Mouse (Mus musculus): ENCODE measurements at regions not wholly inside any gene's neighbourhood (a gene's known extent, or its start where the extent isn't known, plus 50 kb on each side); places are given as distances from the start of the nearest gene placed in this dataset.

DNA sequence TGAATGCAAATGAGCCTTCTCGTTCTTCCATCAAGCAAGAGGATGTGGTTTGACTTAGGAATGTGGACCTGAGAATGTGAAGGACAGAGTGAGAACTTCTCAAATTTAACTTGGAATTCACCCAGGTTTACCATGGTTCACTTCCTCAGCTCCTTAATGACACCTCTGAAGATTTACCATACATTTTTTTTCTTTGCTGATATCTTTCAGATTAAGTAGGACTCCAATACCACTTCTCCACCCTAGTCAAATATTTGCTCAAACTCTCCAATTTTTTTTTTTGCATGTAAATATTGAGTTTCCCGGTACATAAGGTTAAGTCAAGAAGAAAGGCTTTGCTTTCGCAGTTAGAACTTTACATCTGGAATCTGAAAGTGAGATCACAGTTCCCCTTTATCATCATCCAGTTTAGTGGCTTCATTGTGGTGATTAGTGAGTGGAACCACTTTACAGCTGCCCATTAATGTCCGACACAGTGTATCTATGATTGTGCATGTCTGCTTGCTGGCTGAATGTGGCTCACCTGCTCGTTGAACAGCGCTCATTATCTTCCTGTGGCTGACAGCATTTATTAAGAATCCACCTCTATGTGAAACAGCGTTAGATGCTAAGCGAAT lies 446.0 kb upstream of the Adam34 start:
- in situ Hi-C loops (cut with MboI, MseI): no loop called here

DNA sequence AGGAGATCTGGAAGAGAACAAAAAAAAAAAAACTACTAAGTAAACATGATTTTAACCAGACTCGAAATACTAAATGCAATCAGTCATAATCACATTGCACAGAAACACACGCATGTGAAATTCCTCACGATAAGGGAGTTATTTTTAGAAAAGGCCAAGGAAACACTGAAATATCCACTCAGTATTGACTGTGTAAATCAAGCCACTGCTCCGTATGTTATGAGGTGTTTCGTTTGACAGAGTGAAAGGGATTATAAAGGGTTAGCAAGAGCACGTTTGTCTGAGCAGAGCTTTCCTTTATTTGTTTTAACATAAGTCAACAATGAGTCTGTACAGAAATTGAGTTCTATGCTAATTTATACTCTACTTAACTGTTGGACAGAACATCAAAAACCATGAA lies 455.3 kb upstream of the Adam34 start:
- in situ Hi-C loops (cut with MboI, MseI): no loop called here

- in situ Hi-C loops (cut with MboI, MseI): no loop called here
These were observed 467.2 kb upstream of the Adam34 start for GRCm38 (mm10) chr8:44177016-44177415.

- in situ Hi-C loops (cut with MboI, MseI): no loop called here
These were observed 492.4 kb upstream of the Adam34 start for GRCm38 (mm10) chr8:44202228-44202627.

GRCm38 (mm10) chr8:44206391-44207170 lies 496.7 kb upstream of the Adam34 start:
- in situ Hi-C loops (cut with MboI, MseI): no loop called here

GRCm38 (mm10) chr8:44222346-44222745 lies 512.5 kb upstream of the Adam34 start:
- in situ Hi-C loops (cut with MboI, MseI): no loop called here

DNA sequence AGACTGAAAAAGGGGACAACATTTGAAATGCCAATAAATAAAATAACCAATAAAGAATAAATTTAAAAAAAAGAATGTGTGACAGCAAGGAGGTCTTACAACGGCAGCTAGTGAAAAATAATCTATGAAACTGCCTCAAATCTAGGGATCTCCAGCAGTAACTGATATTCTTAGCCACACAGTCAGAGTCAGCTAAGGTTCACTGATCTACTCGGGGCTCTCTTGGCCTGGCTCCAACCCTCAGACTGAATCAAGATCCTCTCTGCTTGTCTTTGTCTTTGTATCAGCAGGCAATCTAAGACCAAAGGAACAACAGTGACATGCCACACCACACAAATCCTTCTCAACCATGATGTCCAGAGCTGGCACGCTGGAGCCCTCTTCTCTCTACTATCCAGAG lies 542.5 kb upstream of the Adam34 start:
- in situ Hi-C loops (cut with MboI, MseI): no loop called here

- in situ Hi-C loops (cut with MboI, MseI): no loop called here
These were observed 547.2 kb upstream of the Adam34 start for GRCm38 (mm10) chr8:44257051-44257450.

DNA sequence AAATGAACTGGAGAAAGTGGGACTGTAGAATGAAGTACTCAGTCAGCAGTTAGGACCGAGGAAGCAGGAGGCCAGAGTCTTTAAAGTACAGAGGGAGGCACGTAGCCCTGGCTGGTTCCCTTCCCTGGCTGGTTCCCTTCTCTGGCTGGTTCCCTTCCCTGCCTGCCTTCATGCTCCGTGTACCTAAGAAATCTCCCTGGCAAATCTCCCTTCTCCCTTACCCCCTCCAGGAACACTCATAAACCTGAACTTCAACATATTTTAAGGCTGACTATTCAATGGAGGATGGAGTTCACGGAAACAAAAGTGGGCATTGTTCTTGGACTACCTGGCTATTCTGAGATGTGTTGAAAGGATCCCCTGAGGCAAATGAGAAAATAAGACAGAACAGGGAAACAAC lies 551.2 kb upstream of the Adam34 start:
- in situ Hi-C loops (cut with MboI, MseI): no loop called here

- in situ Hi-C loops (cut with MboI, MseI): no loop called here
These were observed 563.5 kb upstream of the Adam34 start for GRCm38 (mm10) chr8:44273300-44273699.

DNA sequence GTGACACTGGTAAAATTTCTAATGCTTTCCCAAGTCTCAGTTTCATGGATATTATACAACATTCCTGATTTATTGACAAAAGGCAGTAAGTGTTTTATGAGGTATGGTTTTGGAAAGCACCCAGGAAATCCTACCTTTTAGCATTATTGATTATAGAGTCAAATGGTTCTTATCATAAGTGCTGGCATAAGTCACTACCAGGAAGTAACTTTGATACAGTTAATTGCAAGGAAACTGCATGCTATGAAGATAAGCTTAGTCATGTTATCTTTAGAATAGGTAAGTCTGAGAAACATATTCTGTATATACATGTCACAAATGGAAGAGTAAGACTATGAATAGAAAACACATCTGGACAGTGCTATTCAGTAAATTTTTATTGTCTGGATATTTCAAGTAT lies 608.4 kb upstream of the Adam34 start:
- in situ Hi-C loops (cut with MboI, MseI): loop anchor here (10.0 kb wide), 1 partner anchor 1913 kb away; no protein-coding TSS in a partner anchor

- in situ Hi-C loops (cut with MboI, MseI): no loop called here
These were observed 600.8 kb upstream of the Fat1 start for GRCm38 (mm10) chr8:44334323-44334993.

- in situ Hi-C loops (cut with MboI, MseI): no loop called here
These were observed 591.8 kb upstream of the Fat1 start for GRCm38 (mm10) chr8:44343401-44343800.

- in situ Hi-C loops (cut with MboI, MseI): no loop called here
These were observed 591.3 kb upstream of the Fat1 start for GRCm38 (mm10) chr8:44343924-44344323.

- in situ Hi-C loops (cut with MboI, MseI): no loop called here
These were observed 587.8 kb upstream of the Fat1 start for GRCm38 (mm10) chr8:44347412-44347811.

GRCm38 (mm10) chr8:44373987-44374386 lies 561.3 kb upstream of the Fat1 start:
- in situ Hi-C loops (cut with MboI, MseI): no loop called here

- in situ Hi-C loops (cut with MboI, MseI): no loop called here
These were observed 557.5 kb upstream of the Fat1 start for GRCm38 (mm10) chr8:44377731-44378130.

DNA sequence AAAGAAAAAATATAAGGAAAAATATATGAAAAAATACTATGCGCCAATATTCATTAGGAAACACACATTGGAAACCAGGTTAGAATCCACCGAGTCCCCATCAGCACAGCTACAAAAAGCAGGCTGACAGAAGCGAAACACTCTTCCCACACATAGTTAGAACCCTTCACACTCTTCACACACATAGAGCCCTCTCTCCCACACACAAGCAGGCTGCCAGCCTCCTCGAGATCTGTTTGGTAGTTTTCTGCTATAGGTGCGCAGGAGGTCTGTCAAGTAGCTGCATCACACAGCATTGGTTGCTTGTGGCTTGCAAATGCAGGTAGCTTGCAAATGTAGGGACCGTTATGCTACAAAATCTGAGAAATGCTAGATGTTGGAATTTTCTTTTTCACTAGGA lies 526.8 kb upstream of the Fat1 start:
- in situ Hi-C loops (cut with MboI, MseI): no loop called here

GRCm38 (mm10) chr8:44410261-44410660 lies 525.0 kb upstream of the Fat1 start:
- in situ Hi-C loops (cut with MboI, MseI): no loop called here

DNA sequence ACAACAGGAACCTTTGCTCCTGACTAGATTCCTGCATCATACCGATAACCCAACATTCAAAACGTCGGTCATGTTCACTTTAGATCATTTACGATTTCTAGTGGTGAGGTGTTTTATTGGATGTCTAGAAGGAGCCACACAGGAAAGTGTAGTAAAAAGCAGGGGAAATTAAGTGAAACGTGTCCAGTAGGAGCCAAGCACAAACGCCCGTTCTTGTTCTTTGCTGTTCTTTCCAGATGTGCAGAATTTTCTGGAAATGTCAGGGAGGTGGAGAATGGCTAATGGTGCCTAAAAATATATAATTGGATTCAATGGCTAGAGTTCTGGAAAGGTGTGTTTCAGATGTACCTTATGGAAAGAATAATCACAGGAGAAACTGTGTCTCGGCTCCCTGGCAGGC lies 517.2 kb upstream of the Fat1 start:
- in situ Hi-C loops (cut with MboI, MseI): no loop called here

DNA sequence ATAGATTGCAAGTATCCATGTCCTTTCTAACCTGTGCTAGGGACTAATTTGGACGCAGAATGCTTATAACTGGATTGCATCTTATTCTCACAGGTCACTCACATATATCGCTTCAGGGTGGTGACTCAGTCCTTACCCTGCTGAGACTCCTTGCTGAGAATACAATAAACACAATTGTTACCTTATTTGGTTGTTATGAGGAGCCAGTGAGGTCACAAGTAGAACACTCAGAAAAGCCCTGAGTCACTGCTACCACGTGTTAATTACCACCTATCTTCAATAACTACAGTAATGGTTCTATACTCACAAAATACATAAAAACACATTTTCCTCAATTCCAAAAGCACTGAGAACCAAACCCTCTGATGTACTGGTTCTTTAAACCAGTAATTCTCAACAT lies 479.8 kb upstream of the Fat1 start:
- in situ Hi-C loops (cut with MboI, MseI): no loop called here

DNA sequence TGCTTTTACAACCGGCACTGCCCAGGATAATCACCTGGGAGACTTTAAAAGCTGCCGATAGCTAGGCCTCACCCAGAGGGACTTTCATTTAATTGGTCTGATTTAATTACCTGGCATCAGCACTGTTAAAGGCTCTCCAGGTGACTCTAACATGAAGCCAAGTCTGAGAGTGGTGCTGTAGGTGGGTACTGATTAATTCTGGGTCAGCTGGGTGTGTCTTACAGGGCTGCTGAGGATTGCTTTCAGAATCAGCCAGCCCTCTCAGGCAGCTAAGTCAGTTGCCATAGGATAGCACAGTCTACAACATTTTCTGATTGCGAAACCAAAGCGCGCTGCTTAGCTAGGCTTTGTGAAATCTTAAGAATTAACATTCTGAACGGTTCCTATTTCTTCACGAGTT lies 478.9 kb upstream of the Fat1 start:
- in situ Hi-C loops (cut with MboI, MseI): no loop called here
